Comparison of ENCODE assay signal across 8 mouse cellular contexts in genomic region chr6:85333732-85334131, GRCm38 (mm10). TPM values are rescaled to one million over a fixed set of nuclear protein-coding genes. Genes with fewer than 3 reads are reported as not detected.
DNase-seq lines count a peak whose midpoint lies in the region; ATAC-seq and TF ChIP-seq lines count a peak whose summit lies in the region.

No protein-coding gene starts in this region.

- peak overlapping the region; percentile 83 for H3K4me3 ChIP-seq in gastrocnemius, adult 2 months
- H3K4me3 ChIP-seq in cortical plate, adult 2 months (ENCODE audit: insufficient read depth, low read length): peak overlapping the region; percentile 93

- intact Hi-C loops in gastrocnemius, adult 2 months (cut with DNase I): loop anchor here (2.0 to 5.0 kb wide), 2 partner anchors 71 to 117 kb away; partner anchors contain the start of genes Cct7 and Pradc1

- peak; percentile 34 for DNase-seq in gastrocnemius, adult 2 months
- no peak for DNase-seq in gastrocnemius, postnatal 25 days
- peak; percentile 76 for DNase-seq in 416B (ENCODE audit: low read depth)
- no peak for DNase-seq in urinary bladder, postnatal 4 days (ENCODE audit: low spot score in 2 of 2)
- DNase-seq in left cerebral cortex, adult 8-10 months (ENCODE audit: low spot score in 2 of 2): no peak

- peak overlapping the region; percentile 99 for H3K27ac ChIP-seq in gastrocnemius, adult 2 months
- H3K27ac ChIP-seq in cortical plate, adult 2 months (ENCODE audit: insufficient read depth, low read length): peak overlapping the region; percentile 91

- no peak for TF ChIP-seq CTCF in gastrocnemius, adult 2 months (IDR thresholded peaks at IDR 0.05)
- no peak for TF ChIP-seq CTCF in cortical plate, adult 2 months (IDR thresholded peaks at IDR 0.05; ENCODE audit: extremely low read depth, insufficient read depth, low read length)

- peaks cover 5% of the 10 kb centered on the region for H3K4me1 ChIP-seq in cortical plate, adult 2 months (ENCODE audit: control insufficient read depth, insufficient read depth, low read length)

- no peak for TF ChIP-seq POLR2A in cortical plate, adult 2 months (IDR thresholded peaks at IDR 0.05; ENCODE audit: extremely low read depth, insufficient read depth, low read length)

- peak; percentile 6 for ATAC-seq in inflammation-experienced regulatory T-cells, adult 6 months
- ATAC-seq in megakaryocyte progenitor cell, adult 5-6 weeks (replicated peaks; ENCODE audit: poor library complexity): peak; percentile 41

RNA-seq across cellular contexts. Expression of gene Sfxn5, which starts 0.5 kb away (rescaled TPM):
- total RNA-seq in gastrocnemius, adult 2 months (2021): 1 to 10 TPM; 5.9 to 7.3 TPM
- total RNA-seq in gastrocnemius, postnatal 25 days (2021): 1 to 10 TPM; 5.0 to 7.3 TPM
- 163 and 164 TPM in 2 replicates for polyA plus RNA-seq in cortical plate, adult 2 months (2012; rRNA removed)
- 1 to 10 TPM; 1.4 to 3.3 (median 2.1) TPM for polyA plus RNA-seq in inflammation-experienced regulatory T-cells, adult 6 months (2017; shearing (Covaris generic))
- total RNA-seq in megakaryocyte progenitor cell, adult 5-6 weeks (2015): 1.1 and 2.7 TPM in 2 replicates
- total RNA-seq in megakaryocyte progenitor cell, adult 5-6 weeks (2017): 1.7 and 2.3 TPM in 2 replicates
- total RNA-seq in left cerebral cortex, adult 8-10 months (2022): 100 to 1,000 TPM; 177 to 201 (median 188) TPM

RNA-seq across cellular contexts. Expression of gene Rab11fip5, which starts 40.7 kb away (rescaled TPM):
- 10 to 100 TPM; 24.2 to 28.2 TPM for total RNA-seq in gastrocnemius, adult 2 months (2021)
- total RNA-seq in gastrocnemius, postnatal 25 days (2021): 10 to 100 TPM; 22.7 to 26.5 TPM
- 46.6 and 48.5 TPM in 2 replicates for polyA plus RNA-seq in cortical plate, adult 2 months (2012; rRNA removed)
- polyA plus RNA-seq in inflammation-experienced regulatory T-cells, adult 6 months (2017; shearing (Covaris generic)): under 1 TPM; 0.50 to 0.67 (median 0.66) TPM
- 4.2 and 4.4 TPM in 2 replicates for total RNA-seq in megakaryocyte progenitor cell, adult 5-6 weeks (2015)
- 3.1 and 5.5 TPM in 2 replicates for total RNA-seq in megakaryocyte progenitor cell, adult 5-6 weeks (2017)
- 10 to 100 TPM; 76.8 to 87.2 (median 83.1) TPM for total RNA-seq in left cerebral cortex, adult 8-10 months (2022)

Comparison
In these comparisons a context has a peak if more than half of its experiments do, and no peak if none do; other contexts are left out.
1. DNase-seq: peak in gastrocnemius, adult 2 months (single experiment) and 416B (single experiment); none in gastrocnemius, postnatal 25 days (single experiment), urinary bladder, postnatal 4 days (0 of 2) and left cerebral cortex, adult 8-10 months (0 of 2).
2. RNA of gene Sfxn5, which starts 0.5 kb away (total RNA-seq): 177 to 201 TPM in left cerebral cortex, adult 8-10 months; 5.0 to 7.3 TPM in gastrocnemius, postnatal 25 days, 5.9 to 7.3 TPM in gastrocnemius, adult 2 months and 1.1 to 2.7 TPM in megakaryocyte progenitor cell, adult 5-6 weeks; every median in the first group is over 10 times any median in the second.